7 mouse cellular contexts compared by ENCODE assay signal in genomic region chr2:118520042-118520933, GRCm38 (mm10). TPM values are rescaled to one million over a fixed set of nuclear protein-coding genes. Genes with fewer than 3 reads are reported as not detected.
DNase-seq lines count a peak whose midpoint lies in the region; ATAC-seq and TF ChIP-seq lines count a peak whose summit lies in the region.

No protein-coding gene starts in this region.

- H3K4me1 ChIP-seq in hindbrain, postnatal 0 days (ENCODE audit: insufficient read depth, low read length): no peaks in the 10 kb centered on the region
- H3K4me1 ChIP-seq in midbrain, embryonic 15.5 days: peaks cover 6% of the 10 kb centered on the region

- intact Hi-C loops in gastrocnemius, postnatal 14 days (cut with DNase I; ENCODE audit: low total_unique reads): no loop called here

- 39% methylated on average over 9 of the region's 9 CpGs for WGBS in hindbrain, postnatal 0 days
- 45% methylated on average over 9 of the region's 9 CpGs for WGBS in midbrain, embryonic 15.5 days

- H3K27me3 ChIP-seq in hindbrain, postnatal 0 days (ENCODE audit: insufficient read depth, low read length): no peaks in the 10 kb centered on the region
- H3K27me3 ChIP-seq in midbrain, embryonic 15.5 days (replicated peaks): no peaks in the 10 kb centered on the region

- no peak overlapping the region for H3K4me3 ChIP-seq in hindbrain, postnatal 0 days (ENCODE audit: low read length)
- no peak overlapping the region for H3K4me3 ChIP-seq in midbrain, embryonic 15.5 days

- DNase-seq in A20 (ENCODE audit: low read depth, low spot score): peak; percentile 43
- DNase-seq in NIH3T3 (ENCODE audit: low read depth): peak; percentile 86
- peak; percentile 58 for DNase-seq in gastrocnemius, postnatal 14 days
- peak; percentile 72 for DNase-seq in hindbrain, postnatal 0 days (ENCODE audit: low spot score)
- DNase-seq in liver: peak; percentile 31

- no peak for TF ChIP-seq CTCF in hindbrain, postnatal 0 days (IDR thresholded peaks at IDR 0.05; ENCODE audit: low read depth)

- H3K27ac ChIP-seq in hindbrain, postnatal 0 days: no peak overlapping the region
- H3K27ac ChIP-seq in midbrain, embryonic 15.5 days: no peak overlapping the region

- no peaks in the 10 kb centered on the region for H3K9me3 ChIP-seq in hindbrain, postnatal 0 days (ENCODE audit: low read length)
- no peaks in the 10 kb centered on the region for H3K9me3 ChIP-seq in midbrain, embryonic 15.5 days

- no peaks in the 10 kb centered on the region for H3K36me3 ChIP-seq in hindbrain, postnatal 0 days (ENCODE audit: insufficient read depth, low read length)
- no peaks in the 10 kb centered on the region for H3K36me3 ChIP-seq in midbrain, embryonic 15.5 days (replicated peaks)

- H3K9ac ChIP-seq in hindbrain, postnatal 0 days (replicated peaks; ENCODE audit: low read length): no peak overlapping the region
- H3K9ac ChIP-seq in midbrain, embryonic 15.5 days: no peak overlapping the region

- H3K4me2 ChIP-seq in hindbrain, postnatal 0 days (ENCODE audit: low read depth, low read length): no peak overlapping the region
- no peak overlapping the region for H3K4me2 ChIP-seq in midbrain, embryonic 15.5 days

- ATAC-seq in hindbrain, postnatal 0 days: peak; percentile 95
- ATAC-seq in midbrain, embryonic 15.5 days (replicated peaks): peak; percentile 75
- no peak; the same call in 1 of the 2 replicates for ATAC-seq in erythroid progenitor cell, adult 5-6 weeks (replicated peaks; ENCODE audit: low FRiP score, poor library complexity, severe bottlenecking)

RNA-seq across cellular contexts. Expression of gene Bmf, which starts 29.2 kb away (rescaled TPM):
- total RNA-seq in gastrocnemius, postnatal 14 days (2021): 10 to 100 TPM; 12.8 to 16.4 TPM
- 10.4 and 10.6 TPM in 2 replicates for total RNA-seq in hindbrain, postnatal 0 days (2014; rRNA removed)
- polyA plus RNA-seq in hindbrain, postnatal 0 days (2015; fragmentation: Nextera tagmentation; extraction: Ambion mirVana): 1.3 and 1.4 TPM in 2 replicates
- 3.3 and 4.3 TPM in 2 replicates for polyA plus RNA-seq in midbrain, embryonic 15.5 days (2015; fragmentation: Nextera tagmentation; extraction: Ambion mirVana)
- total RNA-seq in erythroid progenitor cell, adult 5-6 weeks (2015; ENCODE audit: low replicate concordance): 2.1 and 3.2 TPM in 2 replicates
- 1.0 and 5.9 TPM in 2 replicates for total RNA-seq in erythroid progenitor cell, adult 5-6 weeks (2017; ENCODE audit: low replicate concordance)

RNA-seq across cellular contexts. Expression of gene Srp14, which starts 40.8 kb away (rescaled TPM):
- 100 to 1,000 TPM; 130 to 138 TPM for total RNA-seq in gastrocnemius, postnatal 14 days (2021)
- total RNA-seq in hindbrain, postnatal 0 days (2014; rRNA removed): 126 and 151 TPM in 2 replicates
- 330 and 361 TPM in 2 replicates for polyA plus RNA-seq in hindbrain, postnatal 0 days (2015; fragmentation: Nextera tagmentation; extraction: Ambion mirVana)
- polyA plus RNA-seq in midbrain, embryonic 15.5 days (2015; fragmentation: Nextera tagmentation; extraction: Ambion mirVana): 303 and 315 TPM in 2 replicates
- 38.9 and 114 TPM in 2 replicates for total RNA-seq in erythroid progenitor cell, adult 5-6 weeks (2015; ENCODE audit: low replicate concordance)
- 50.6 and 86.5 TPM in 2 replicates for total RNA-seq in erythroid progenitor cell, adult 5-6 weeks (2017; ENCODE audit: low replicate concordance)

Comparison
In these comparisons a context has a peak if more than half of its experiments do, and no peak if none do; other contexts are left out.
1. DNase-seq: peak in every context shown above with its lines; median percentile 86 in NIH3T3; 72 in hindbrain, postnatal 0 days; 58 in gastrocnemius, postnatal 14 days; 43 in A20; 31 in liver.